Mouse (Mus musculus) ES-Bruce4 (cell line): ENCODE data around the gene Ago1.

Source experiments
- CTCF ChIP-seq: IDR thresholded peaks from one replicate; pipeline ENCODE4 v1.8.1; 2011; ENCODE audit warnings: low read depth, low read length
- POLR2A ChIP-seq: IDR thresholded peaks from one replicate; pipeline ENCODE4 v1.8.1; 2011; ENCODE audit warnings: low read length; ENCODE audit not compliant: insufficient read depth

DNA sequence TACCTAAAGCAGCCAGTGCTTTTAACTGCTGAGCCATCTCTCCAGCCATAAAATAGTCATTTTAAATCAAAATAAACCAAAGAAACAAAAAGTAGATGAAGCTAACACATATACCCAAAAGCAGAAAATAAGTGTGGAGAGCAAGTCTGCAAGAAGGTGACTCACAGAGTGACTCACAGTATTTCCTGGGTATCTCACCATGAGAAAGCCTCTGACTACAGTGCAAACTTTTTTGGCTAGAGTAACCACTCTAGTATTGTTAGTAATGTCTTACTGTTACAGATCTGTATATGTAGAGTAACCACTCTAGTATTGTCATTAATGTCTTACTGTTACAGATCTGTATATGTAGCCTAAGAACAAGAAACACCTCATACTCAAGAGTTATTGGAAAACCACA, 52.7 kb downstream of the Ago1 start:
- TF ChIP-seq CTCF (no peak), POLR2A (no peak)
